Mouse (Mus musculus): ENCODE measurements around the gene Alpk1.

DNA sequence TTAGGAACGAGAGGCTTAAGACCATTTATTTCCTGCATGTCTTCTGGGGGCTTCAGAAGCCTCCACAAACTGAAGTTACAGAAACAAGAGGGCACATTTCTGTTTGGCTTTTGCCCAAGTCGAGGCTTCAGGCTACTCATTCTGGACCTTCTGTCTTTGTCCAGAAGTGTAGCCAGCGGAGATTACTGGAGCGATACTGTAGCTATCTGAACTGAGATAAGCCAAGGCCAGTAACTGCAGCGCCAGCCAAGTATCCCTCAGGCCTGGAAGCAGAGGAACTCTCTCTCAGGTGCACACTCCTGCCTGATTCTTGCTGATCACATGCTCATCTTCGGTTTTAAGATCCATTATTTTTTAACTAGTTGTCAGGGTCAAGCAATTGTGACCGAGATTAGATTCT is 7.7 kb upstream of the Alpk1 start:
- TF ChIP-seq POLR2A (IDR thresholded peaks at IDR 0.05; ENCODE audit: borderline replicate concordance, insufficient read depth, low read length) (no peak), CTCF (IDR thresholded peaks at IDR 0.05; ENCODE audit: borderline replicate concordance, insufficient read depth, low read depth, low read length) (no peak)
